ENCODE assay signal across 13 mouse cellular contexts in genomic region chr17:74088886-74089678, GRCm38 (mm10). TPM values are rescaled to one million over a fixed set of nuclear protein-coding genes. Genes with fewer than 3 reads are reported as not detected.
DNase-seq lines count a peak whose midpoint lies in the region; ATAC-seq and TF ChIP-seq lines count a peak whose summit lies in the region.
"Had no signal": no experiment of that assay in that cellular context is flagged by ENCODE, and none has a peak within 500 bp of the region (broad histone marks: within the 10 kb centered on the region; RNA-seq: fewer than 3 reads in every experiment).

No protein-coding gene starts in this region.

- no peak overlapping the region for H3K4me3 ChIP-seq in thymus, adult 2 months (ENCODE audit: control insufficient read depth, insufficient read depth, low read length)
- no peak overlapping the region for H3K4me3 ChIP-seq in forebrain, embryonic 12.5 days (replicated peaks)
- H3K4me3 ChIP-seq: embryonic facial prominence, embryonic 12.5 days; hindbrain, embryonic 13.5 days; liver, embryonic 13.5 days; neural tube, embryonic 12.5 days had no signal

- 62% methylated on average over 5 of the region's 5 CpGs for WGBS in thymus, adult 2 months
- WGBS in forebrain, embryonic 12.5 days = 89% methylated on average over 5 of the region's 5 CpGs

- no peak overlapping the region for H3K9ac ChIP-seq in forebrain, embryonic 12.5 days
- H3K9ac ChIP-seq: embryonic facial prominence, embryonic 12.5 days; hindbrain, embryonic 13.5 days; liver, embryonic 13.5 days; neural tube, embryonic 12.5 days had no signal

- H3K36me3 ChIP-seq in thymus, adult 2 months (ENCODE audit: control insufficient read depth, insufficient read depth, low read length) = no peaks in the 10 kb centered on the region
- H3K36me3 ChIP-seq in forebrain, embryonic 12.5 days (replicated peaks) = no peaks in the 10 kb centered on the region
- H3K36me3 ChIP-seq: embryonic facial prominence, embryonic 12.5 days; hindbrain, embryonic 13.5 days; liver, embryonic 13.5 days; neural tube, embryonic 12.5 days had no signal

- no peaks in the 10 kb centered on the region for H3K4me1 ChIP-seq in thymus, adult 2 months (replicated peaks; ENCODE audit: control insufficient read depth, insufficient read depth, low read length)
- H3K4me1 ChIP-seq in forebrain, embryonic 12.5 days = no peaks in the 10 kb centered on the region
- H3K4me1 ChIP-seq: embryonic facial prominence, embryonic 12.5 days; hindbrain, embryonic 13.5 days; liver, embryonic 13.5 days; neural tube, embryonic 12.5 days had no signal

- no peak for TF ChIP-seq POLR2A in thymus, adult 2 months (IDR thresholded peaks at IDR 0.05; ENCODE audit: control insufficient read depth, extremely low read depth, insufficient read depth, low read length, poor library complexity)

- peak; percentile 6 for DNase-seq in gastrocnemius, postnatal 14 days
- no peak for DNase-seq in gastrocnemius, postnatal 25 days
- DNase-seq in 416B (ENCODE audit: low read depth) = peak; percentile 94
- DNase-seq in fibroblast of lung, adult 2 months (ENCODE audit: low read depth) = peak; percentile 96
- DNase-seq in kidney, postnatal 36 days = peak; percentile 83 to 89
- no peak for DNase-seq in thymus, adult 2 months
- no peak for DNase-seq in left cerebral cortex, postnatal 25 days (ENCODE audit: low spot score in 2 of 2)
- DNase-seq: liver, embryonic 13.5 days had no signal

- intact Hi-C loops in gastrocnemius, postnatal 14 days (cut with DNase I; ENCODE audit: low total_unique reads) = no loop called here
- intact Hi-C loops in left cerebral cortex, postnatal 25 days (cut with DNase I) = no loop called here

- no peak for ATAC-seq in forebrain, embryonic 12.5 days (ENCODE audit: low FRiP score)

- no peaks in the 10 kb centered on the region for H3K9me3 ChIP-seq in forebrain, embryonic 12.5 days
- H3K9me3 ChIP-seq: hindbrain, embryonic 13.5 days; liver, embryonic 13.5 days; neural tube, embryonic 12.5 days had no signal

- H3K27ac ChIP-seq in thymus, adult 2 months (ENCODE audit: control insufficient read depth, insufficient read depth, low read length) = no peak overlapping the region
- no peak overlapping the region for H3K27ac ChIP-seq in forebrain, embryonic 12.5 days
- H3K27ac ChIP-seq: embryonic facial prominence, embryonic 12.5 days; hindbrain, embryonic 13.5 days; liver, embryonic 13.5 days; neural tube, embryonic 12.5 days had no signal

- H3K27me3 ChIP-seq in thymus, adult 2 months (ENCODE audit: control insufficient read depth, insufficient read depth, low read length) = no peaks in the 10 kb centered on the region
- no peaks in the 10 kb centered on the region for H3K27me3 ChIP-seq in forebrain, embryonic 12.5 days
- H3K27me3 ChIP-seq: embryonic facial prominence, embryonic 12.5 days; hindbrain, embryonic 13.5 days; liver, embryonic 13.5 days; neural tube, embryonic 12.5 days had no signal

- H3K4me2 ChIP-seq in forebrain, embryonic 12.5 days = no peak overlapping the region
- H3K4me2 ChIP-seq: embryonic facial prominence, embryonic 12.5 days; hindbrain, embryonic 13.5 days; liver, embryonic 13.5 days; neural tube, embryonic 12.5 days had no signal

- no peak for TF ChIP-seq CTCF in thymus, adult 2 months (IDR thresholded peaks at IDR 0.05; ENCODE audit: borderline replicate concordance, control insufficient read depth, extremely low read depth, insufficient read depth, low read length, poor library complexity)

RNA-seq across cellular contexts. Expression of gene Srd5a2, which starts 41.4 kb away (rescaled TPM):
- not detected for total RNA-seq in gastrocnemius, postnatal 14 days (2021)
- total RNA-seq in gastrocnemius, postnatal 25 days (2021) = not detected
- polyA plus RNA-seq in thymus, adult 2 months (2012; rRNA removed) = 0.11 TPM in 1 of 2 replicates, not detected in the other
- polyA plus RNA-seq in forebrain, embryonic 12.5 days (2016; fragmentation: Nextera tagmentation; extraction: Ambion mirVana) = not detected in 2 replicates
- total RNA-seq in left cerebral cortex, postnatal 25 days (2021) = not detected
- polyA plus RNA-seq: hindbrain, embryonic 13.5 days; liver, embryonic 13.5 days; stomach, embryonic 16.5 days had no signal

Comparison
In these comparisons a context has a peak if more than half of its experiments do, and no peak if none do; other contexts are left out.
1. DNase-seq: peak in gastrocnemius, postnatal 14 days (single experiment), 416B (single experiment), fibroblast of lung, adult 2 months (single experiment) and kidney, postnatal 36 days (2 of 2); none in gastrocnemius, postnatal 25 days (single experiment), thymus, adult 2 months (single experiment) and left cerebral cortex, postnatal 25 days (0 of 2).